Mouse (Mus musculus): Measurements from ENCODE around the gene Fer. TPM values are rescaled to one million over a fixed set of nuclear protein-coding genes. Genes with fewer than 3 reads are reported as not detected.

The Fer gene
- 36.6 and 37.1 TPM in 2 replicates for polyA plus RNA-seq (2015; fragmentation: Nextera tagmentation; extraction: Ambion mirVana)

DNA sequence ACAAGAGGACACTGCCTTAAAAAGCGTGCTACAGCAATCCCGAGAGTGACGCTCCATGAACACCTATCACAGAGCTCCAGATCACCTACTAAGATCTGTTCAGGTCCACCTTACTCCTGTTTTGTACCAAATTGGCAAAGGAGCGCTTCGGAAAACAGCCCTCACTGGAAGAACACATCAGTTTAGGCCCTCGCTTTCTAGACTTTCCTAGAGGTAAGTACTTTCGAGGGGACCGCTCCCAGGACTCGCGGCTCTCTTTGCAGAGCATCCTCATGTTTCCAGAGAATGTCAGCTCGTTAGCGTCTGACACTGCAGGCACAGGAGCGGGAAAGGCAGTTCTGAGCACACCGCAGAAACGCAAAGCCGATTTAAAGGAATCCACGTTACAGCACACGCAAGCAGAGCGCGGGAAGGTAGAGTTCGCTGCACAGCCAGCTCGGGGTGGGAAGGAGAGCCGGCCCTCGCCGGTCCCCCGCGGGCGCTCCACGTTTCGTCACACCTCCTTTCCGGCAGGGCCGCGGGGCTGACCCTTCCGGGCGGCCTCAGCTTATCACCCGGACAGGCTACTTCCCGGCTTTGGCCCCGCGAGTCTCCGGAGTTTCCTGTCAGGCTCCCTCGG is at the start of gene Fer:
Gene Fer (plus strand): TSS at position 51 of the 619 bp plus-strand sequence.
- no peaks in the 10 kb centered on the region for H3K9me3 ChIP-seq
- WGBS: under 1% methylated on average over 41 of the region's 41 CpGs
- peaks cover 9% of the 10 kb centered on the region; the same call in 1 of the 2 replicates for H3K4me1 ChIP-seq
- peak within 1 kb of the TSS; percentile 93 for H3K9ac ChIP-seq
- H3K27ac ChIP-seq: peak within 1 kb of the TSS; percentile 87
- peak within 1 kb of the TSS; percentile 98 for H3K4me3 ChIP-seq
- H3K4me2 ChIP-seq: peak within 1 kb of the TSS; percentile 87
- H3K27me3 ChIP-seq: no peaks in the 10 kb centered on the region
- ATAC-seq (ENCODE audit: insufficient number of reproducible peaks, low FRiP score, low TSS enrichment, low read depth): no peak; the same call in 1 of the 2 replicates
- H3K36me3 ChIP-seq: no peaks in the 10 kb centered on the region

DNA sequence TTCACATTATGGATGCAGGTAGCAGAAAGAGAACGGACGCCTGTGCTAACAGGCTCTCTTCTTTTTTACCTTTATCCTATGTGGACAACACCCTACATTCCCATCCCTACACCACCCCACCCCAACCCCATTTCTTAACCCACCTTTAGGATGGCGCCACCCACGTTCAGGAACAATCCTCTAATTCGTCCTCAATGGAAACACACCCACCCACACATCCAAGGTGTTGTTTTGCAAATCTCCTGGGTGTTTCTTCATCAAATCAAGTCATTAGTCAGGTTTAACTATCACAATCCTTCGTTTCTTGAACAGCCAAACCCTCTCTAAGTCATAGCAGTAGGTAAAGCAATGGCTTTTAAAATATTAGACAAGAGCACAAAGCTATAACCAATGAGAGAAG is 49.3 kb upstream of the Fer start:
- no peak overlapping the region for H3K4me3 ChIP-seq
- no peak overlapping the region for H3K27ac ChIP-seq
- no peak overlapping the region for H3K4me2 ChIP-seq
- no peaks in the 10 kb centered on the region for H3K27me3 ChIP-seq
- 82% methylated on average over 6 of the region's 6 CpGs for WGBS
- H3K4me1 ChIP-seq: no peaks in the 10 kb centered on the region
- no peaks in the 10 kb centered on the region for H3K36me3 ChIP-seq
- no peaks in the 10 kb centered on the region for H3K9me3 ChIP-seq
- H3K9ac ChIP-seq: no peak overlapping the region
- ATAC-seq (ENCODE audit: insufficient number of reproducible peaks, low FRiP score, low TSS enrichment, low read depth): no peak

DNA sequence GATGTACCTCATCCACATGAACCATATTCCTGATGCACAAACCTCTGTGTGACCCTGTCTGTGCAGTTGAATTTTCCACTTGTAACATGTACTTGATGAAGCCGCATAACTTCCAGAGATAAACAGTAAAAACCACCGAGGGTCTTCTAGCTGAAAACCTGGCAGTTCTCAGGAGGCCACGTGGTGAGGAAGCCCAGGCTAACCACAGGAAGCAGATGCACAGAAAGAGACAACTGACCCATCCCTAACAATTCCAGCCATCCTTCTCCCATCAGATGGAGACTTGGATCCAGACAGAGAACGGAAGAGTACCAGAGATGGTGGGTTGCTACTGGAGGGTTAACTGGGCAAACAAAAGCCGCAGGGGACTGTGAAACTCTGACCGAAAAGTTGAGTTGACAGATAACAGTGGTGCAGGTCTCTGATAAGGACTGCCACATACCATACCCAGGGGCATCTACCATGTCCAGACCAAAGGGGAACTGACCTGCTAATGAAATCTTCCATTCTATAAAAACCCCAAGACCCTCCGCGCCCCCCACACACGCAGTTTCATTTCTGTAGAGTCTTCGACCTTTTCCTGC is 44.3 kb upstream of the Fer start:
- no peak for ATAC-seq (ENCODE audit: insufficient number of reproducible peaks, low FRiP score, low TSS enrichment, low read depth)
- WGBS: 87% methylated on average over 10 of the region's 10 CpGs
- no peak overlapping the region for H3K4me2 ChIP-seq
- no peaks in the 10 kb centered on the region for H3K9me3 ChIP-seq
- H3K4me3 ChIP-seq: no peak overlapping the region
- no peaks in the 10 kb centered on the region for H3K27me3 ChIP-seq
- H3K27ac ChIP-seq: no peak overlapping the region
- no peaks in the 10 kb centered on the region for H3K36me3 ChIP-seq
- H3K4me1 ChIP-seq: no peaks in the 10 kb centered on the region
- H3K9ac ChIP-seq: no peak overlapping the region

DNA sequence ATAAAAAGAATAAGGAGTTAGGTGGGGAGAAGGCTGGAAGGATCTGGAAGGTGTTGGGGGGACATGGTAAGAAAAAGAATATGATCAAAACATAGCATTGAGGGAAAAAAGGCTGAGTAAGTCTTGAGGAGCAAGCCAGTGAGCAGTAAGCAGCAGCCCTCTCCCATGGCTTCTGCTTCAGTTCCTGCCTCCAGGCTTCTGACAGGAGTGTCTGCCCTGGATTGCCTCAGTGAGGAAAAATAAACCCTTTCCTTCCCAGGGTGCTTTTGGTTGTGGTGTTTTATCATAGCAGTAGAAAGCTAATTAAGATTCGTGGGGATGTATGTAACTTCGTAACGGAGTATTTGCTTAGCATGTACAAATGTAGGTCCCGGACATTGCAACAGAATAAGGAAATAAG is 38.7 kb upstream of the Fer start:
- no peak overlapping the region for H3K27ac ChIP-seq
- no peak overlapping the region for H3K9ac ChIP-seq
- 93% methylated on average over 4 of the region's 4 CpGs for WGBS
- H3K4me3 ChIP-seq: no peak overlapping the region
- ATAC-seq (ENCODE audit: insufficient number of reproducible peaks, low FRiP score, low TSS enrichment, low read depth): no peak
- no peak overlapping the region for H3K4me2 ChIP-seq
- no peaks in the 10 kb centered on the region for H3K4me1 ChIP-seq
- H3K9me3 ChIP-seq: no peaks in the 10 kb centered on the region
- no peaks in the 10 kb centered on the region for H3K27me3 ChIP-seq
- no peaks in the 10 kb centered on the region for H3K36me3 ChIP-seq

DNA sequence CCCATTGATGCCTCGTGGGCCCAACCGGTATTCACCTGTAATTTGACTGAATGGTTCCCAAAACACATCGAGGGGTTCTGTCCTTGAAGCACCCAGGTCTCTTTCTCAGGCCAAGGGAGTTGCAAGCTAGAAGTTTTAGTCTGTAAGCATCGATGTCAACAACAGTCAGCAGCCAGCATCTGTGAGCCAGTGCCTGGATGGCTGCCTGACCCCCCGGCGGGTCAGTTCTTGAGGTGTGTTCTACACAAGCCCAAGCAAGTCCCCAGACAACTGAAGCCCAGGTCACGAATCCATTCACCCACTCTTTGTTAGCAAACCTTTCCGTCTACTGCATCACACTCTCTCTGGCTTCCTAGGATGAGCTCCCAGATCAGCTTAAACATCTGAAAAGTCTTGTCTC is 36.7 kb upstream of the Fer start:
- Histone ChIP-seq H3K27ac (no peak overlapping the region), H3K36me3 (no peaks in the 10 kb centered on the region), H3K4me2 (no peak overlapping the region), H3K9ac (no peak overlapping the region), H3K4me3 (no peak overlapping the region), H3K9me3 (no peaks in the 10 kb centered on the region), H3K4me1 (no peaks in the 10 kb centered on the region), H3K27me3 (no peaks in the 10 kb centered on the region)
- ATAC-seq (ENCODE audit: insufficient number of reproducible peaks, low FRiP score, low TSS enrichment, low read depth): no peak
- WGBS: 72% methylated on average over 8 of the region's 8 CpGs

DNA sequence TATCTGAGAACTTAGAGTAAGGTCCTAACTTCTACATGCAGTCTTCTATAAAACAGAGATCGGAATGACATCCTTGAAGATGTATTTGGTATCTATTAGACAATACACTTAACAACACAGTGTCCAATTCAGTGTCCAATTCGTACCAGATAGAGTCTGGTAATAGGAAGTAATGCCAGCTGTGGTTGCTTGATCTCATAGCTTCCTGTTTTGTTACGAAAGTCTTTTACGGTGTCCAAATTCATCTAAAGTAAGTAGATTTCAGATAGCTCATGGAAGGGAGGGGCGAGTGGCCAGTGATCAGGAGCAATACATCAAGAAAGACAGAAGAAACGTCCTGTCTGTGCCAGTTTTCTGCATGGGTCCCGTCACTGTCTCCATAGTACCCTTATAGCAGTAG is 36.1 kb upstream of the Fer start:
- Histone ChIP-seq H3K4me3 (no peak overlapping the region), H3K9ac (no peak overlapping the region), H3K9me3 (no peaks in the 10 kb centered on the region), H3K27ac (no peak overlapping the region), H3K27me3 (no peaks in the 10 kb centered on the region), H3K4me2 (no peak overlapping the region), H3K4me1 (no peaks in the 10 kb centered on the region), H3K36me3 (no peaks in the 10 kb centered on the region)
- no peak for ATAC-seq (ENCODE audit: insufficient number of reproducible peaks, low FRiP score, low TSS enrichment, low read depth)
- 78% methylated on average over 7 of the region's 7 CpGs for WGBS

DNA sequence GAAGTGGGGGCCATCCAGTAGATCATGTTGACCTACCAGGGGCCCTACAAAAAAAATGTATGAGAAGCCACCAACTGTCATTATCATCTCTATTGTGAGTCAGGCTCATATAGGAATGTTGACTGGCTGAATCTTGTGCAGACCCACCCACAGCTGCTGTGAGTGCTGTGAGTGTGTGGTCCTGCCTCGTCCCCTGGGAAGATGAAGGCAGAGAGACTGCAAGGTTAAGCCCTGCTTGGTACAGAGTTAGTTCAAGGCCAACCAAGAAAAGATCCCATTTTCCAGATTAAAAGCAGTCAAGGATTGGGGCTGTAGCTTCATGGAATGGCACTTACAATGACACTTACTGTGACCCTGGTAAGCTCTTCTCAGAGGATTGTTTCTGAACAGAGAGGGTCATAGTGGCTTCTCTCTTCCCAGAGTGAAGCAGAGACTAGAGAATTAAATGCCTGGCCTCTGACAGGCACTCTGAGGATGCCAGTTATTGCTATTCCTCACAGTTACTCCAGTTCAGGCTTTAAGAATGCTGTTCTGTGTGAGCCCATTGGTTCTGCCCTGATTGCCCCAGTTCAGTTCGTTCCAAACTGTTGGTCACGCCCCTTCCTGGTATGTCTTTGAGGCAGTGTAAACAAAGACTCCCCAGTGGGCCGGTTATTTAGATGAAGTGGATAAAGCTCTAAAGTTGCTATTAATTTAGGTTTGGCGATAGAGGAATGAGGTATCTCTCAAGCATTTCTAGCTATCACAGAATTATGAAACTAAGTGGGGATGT is 34.1 kb upstream of the Fer start:
- Histone ChIP-seq H3K9me3 (no peaks in the 10 kb centered on the region), H3K4me3 (no peak overlapping the region), H3K36me3 (no peaks in the 10 kb centered on the region), H3K9ac (no peak overlapping the region), H3K4me2 (no peak overlapping the region), H3K27me3 (no peaks in the 10 kb centered on the region), H3K27ac (no peak overlapping the region), H3K4me1 (no peaks in the 10 kb centered on the region)
- ATAC-seq (ENCODE audit: insufficient number of reproducible peaks, low FRiP score, low TSS enrichment, low read depth): no peak
- 55% methylated on average over 5 of the region's 5 CpGs for WGBS

DNA sequence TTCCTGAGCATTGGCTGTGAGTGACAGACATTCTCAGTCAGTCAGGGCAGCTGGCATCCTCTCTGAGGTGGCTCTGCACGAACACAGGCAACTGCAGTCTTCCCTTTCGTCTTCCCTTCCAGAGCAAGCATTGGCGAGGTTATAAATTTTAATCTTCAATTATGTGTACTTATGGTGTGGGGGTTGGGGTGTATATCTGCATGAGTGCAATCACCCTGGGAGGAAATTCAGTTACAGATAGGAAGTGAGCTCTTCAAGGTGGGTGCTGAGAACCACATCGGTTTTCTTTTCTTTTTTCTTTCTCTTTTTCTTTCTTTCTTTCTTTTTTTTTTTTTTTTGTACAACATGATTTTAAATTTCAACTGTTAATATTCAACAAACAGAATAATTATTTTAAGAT is 31.3 kb upstream of the Fer start:
- Histone ChIP-seq H3K9ac (no peak overlapping the region), H3K27me3 (no peaks in the 10 kb centered on the region), H3K9me3 (no peaks in the 10 kb centered on the region), H3K36me3 (no peaks in the 10 kb centered on the region), H3K27ac (no peak overlapping the region), H3K4me3 (no peak overlapping the region), H3K4me1 (no peaks in the 10 kb centered on the region), H3K4me2 (no peak overlapping the region)
- ATAC-seq (ENCODE audit: insufficient number of reproducible peaks, low FRiP score, low TSS enrichment, low read depth): no peak
- WGBS: 65% methylated on average over 4 of the region's 4 CpGs

DNA sequence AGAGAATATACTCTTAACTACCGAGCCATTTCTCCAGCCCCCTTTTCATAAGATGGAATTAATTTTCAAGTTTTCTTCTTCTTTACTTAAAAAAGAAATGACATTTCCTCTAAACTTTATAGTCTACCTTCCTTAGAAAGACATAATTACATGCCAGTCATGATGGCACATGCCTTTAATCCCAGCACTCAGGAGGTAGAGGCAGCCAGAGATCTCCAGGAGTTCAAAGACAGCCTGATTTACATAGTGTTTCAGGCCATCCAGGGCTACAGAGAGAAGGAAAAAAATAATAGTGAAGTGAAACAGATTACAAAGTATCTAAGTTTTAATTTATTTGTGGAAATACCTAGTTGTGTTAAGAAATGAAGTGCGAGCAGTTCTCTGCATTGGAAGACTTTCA is 26.6 kb upstream of the Fer start:
- Histone ChIP-seq H3K36me3 (no peaks in the 10 kb centered on the region), H3K27ac (no peak overlapping the region), H3K4me2 (no peak overlapping the region), H3K9ac (no peak overlapping the region), H3K4me3 (no peak overlapping the region), H3K9me3 (no peaks in the 10 kb centered on the region), H3K4me1 (no peaks in the 10 kb centered on the region), H3K27me3 (no peaks in the 10 kb centered on the region)
- ATAC-seq (ENCODE audit: insufficient number of reproducible peaks, low FRiP score, low TSS enrichment, low read depth): no peak
- 77% methylated on average over 2 of the region's 2 CpGs for WGBS

DNA sequence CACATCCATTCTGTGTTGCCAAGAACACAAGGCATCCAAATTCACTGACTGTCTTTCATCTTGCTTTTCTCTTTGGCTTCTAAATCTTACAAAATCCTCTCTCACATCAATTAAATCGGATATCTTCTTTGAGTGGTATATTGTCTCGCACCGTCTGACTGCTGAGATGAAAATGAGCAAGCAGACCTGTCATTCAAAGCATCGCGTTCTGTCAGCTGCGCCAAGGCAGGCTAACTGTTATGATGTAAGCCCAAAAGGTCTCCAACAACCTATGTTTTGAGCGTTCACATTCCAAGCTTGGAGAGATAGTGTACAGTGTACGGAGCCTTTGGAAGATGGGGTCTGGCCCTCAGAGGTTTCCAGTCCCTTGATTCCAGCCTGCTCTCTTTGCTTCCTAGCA is 26.2 kb upstream of the Fer start:
- no peak overlapping the region for H3K4me2 ChIP-seq
- H3K4me1 ChIP-seq: no peaks in the 10 kb centered on the region
- WGBS: 81% methylated on average over 8 of the region's 8 CpGs
- H3K9me3 ChIP-seq: no peaks in the 10 kb centered on the region
- H3K9ac ChIP-seq: no peak overlapping the region
- no peaks in the 10 kb centered on the region for H3K27me3 ChIP-seq
- no peak for ATAC-seq (ENCODE audit: insufficient number of reproducible peaks, low FRiP score, low TSS enrichment, low read depth)
- no peaks in the 10 kb centered on the region for H3K36me3 ChIP-seq
- no peak overlapping the region for H3K4me3 ChIP-seq
- H3K27ac ChIP-seq: no peak overlapping the region

DNA sequence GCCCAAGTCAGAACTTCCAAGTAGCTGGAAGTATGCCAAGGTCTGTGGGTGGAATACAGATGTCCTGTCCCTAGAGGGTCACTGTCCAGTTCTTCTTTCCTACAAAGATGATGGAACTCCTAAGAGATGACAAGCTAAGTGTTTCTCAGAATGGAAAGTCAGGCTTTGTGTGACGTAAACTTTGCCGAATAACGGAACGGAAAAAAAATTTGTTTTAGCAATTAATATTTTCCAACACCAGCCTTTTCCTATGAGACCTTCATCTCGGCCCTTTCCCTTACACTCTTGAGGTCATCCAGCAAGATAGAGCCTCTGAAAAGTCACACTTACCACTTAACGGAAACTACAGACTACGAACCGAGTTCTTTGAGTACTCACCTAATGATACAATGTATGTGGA is 24.7 kb upstream of the Fer start:
- no peaks in the 10 kb centered on the region for H3K36me3 ChIP-seq
- no peaks in the 10 kb centered on the region for H3K27me3 ChIP-seq
- H3K9me3 ChIP-seq: no peaks in the 10 kb centered on the region
- H3K4me2 ChIP-seq: no peak overlapping the region
- H3K9ac ChIP-seq: no peak overlapping the region
- H3K27ac ChIP-seq: no peak overlapping the region
- no peaks in the 10 kb centered on the region for H3K4me1 ChIP-seq
- ATAC-seq (ENCODE audit: insufficient number of reproducible peaks, low FRiP score, low TSS enrichment, low read depth): no peak
- WGBS: 90% methylated on average over 8 of the region's 8 CpGs
- H3K4me3 ChIP-seq: no peak overlapping the region

DNA sequence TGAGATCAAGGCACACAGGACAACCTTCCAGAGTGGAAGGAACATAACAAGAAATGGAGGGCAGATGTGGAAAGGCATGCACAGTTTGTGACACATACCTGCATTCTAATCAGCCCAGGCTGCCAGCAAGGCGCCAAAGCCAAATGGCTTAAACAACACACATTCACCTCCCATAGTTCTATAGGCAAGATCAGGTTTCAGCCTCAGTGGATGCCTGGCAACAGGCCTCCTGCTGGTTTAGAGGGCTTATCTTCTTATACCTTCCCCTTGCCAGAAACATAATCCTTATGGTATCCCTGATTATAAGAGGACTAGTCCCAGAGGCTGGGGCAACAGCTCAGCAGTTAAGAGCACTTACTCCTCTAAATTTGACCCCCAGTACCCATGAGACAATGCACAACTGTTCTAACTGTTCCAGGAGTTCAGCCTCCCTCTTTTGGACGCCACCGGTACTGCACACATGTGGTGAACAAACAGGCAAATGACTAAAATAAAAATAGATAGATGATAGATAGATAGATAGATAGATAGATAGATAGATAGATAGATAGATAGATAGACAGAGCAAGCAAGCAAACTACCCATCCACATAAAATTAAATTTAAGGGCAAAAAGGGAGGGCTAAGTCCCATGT is 23.1 kb upstream of the Fer start:
- WGBS: 94% methylated on average over 3 of the region's 3 CpGs
- Histone ChIP-seq H3K27ac (no peak overlapping the region), H3K9ac (no peak overlapping the region), H3K4me1 (no peaks in the 10 kb centered on the region), H3K9me3 (no peaks in the 10 kb centered on the region), H3K4me3 (no peak overlapping the region), H3K27me3 (no peaks in the 10 kb centered on the region), H3K4me2 (no peak overlapping the region), H3K36me3 (no peaks in the 10 kb centered on the region)
- ATAC-seq (ENCODE audit: insufficient number of reproducible peaks, low FRiP score, low TSS enrichment, low read depth): no peak
